Mouse (Mus musculus) effector memory CD4-positive, alpha-beta T cell, adult 7 months (primary cell): ENCODE data around the gene Crabp1. TPM values are rescaled to one million over a fixed set of nuclear protein-coding genes. Genes with fewer than 3 reads are reported as not detected.

Source experiments
- polyA plus RNA-seq: library from polyadenylated mRNA; unstranded; fragments of 100-300 nt; shearing (Covaris generic); gene quantifications from one replicate; pipeline ENCODE4 v1.2.1, GENCODE M21; 2017

Gene Crabp1
- not detected for polyA plus RNA-seq

GRCm38 (mm10) chr9:54764561-54765217 is at the start of gene Crabp1:
Crabp1 (plus strand) TSS chr9:54764748.

GRCm38 (mm10) chr9:54733921-54734638 is 30.5 kb upstream of the Crabp1 start, which contains the start of gene Wdr61:
Wdr61 (minus strand) TSS chr9:54734519.

Other genes starting within 250 kb of the Crabp1 start
- gene Sh2d7, start 225.8 kb upstream of the Crabp1 start, polyA plus RNA-seq: not detected
- not detected for gene Cib2, start 204.5 kb upstream of the Crabp1 start, polyA plus RNA-seq
- gene Idh3a, start 178.4 kb upstream of the Crabp1 start, polyA plus RNA-seq: 101 TPM
- gene Acsbg1, start 102.9 kb upstream of the Crabp1 start, polyA plus RNA-seq: 26.0 TPM
- gene Dnaja4, start 65.9 kb upstream of the Crabp1 start, polyA plus RNA-seq: 68.6 TPM
- 51.2 TPM for gene Wdr61, start 30.2 kb upstream of the Crabp1 start, polyA plus RNA-seq
- gene Ireb2, start 99.0 kb downstream of the Crabp1 start, polyA plus RNA-seq: 18.0 TPM
- 0.38 TPM for gene Hykk, start 152.5 kb downstream of the Crabp1 start, polyA plus RNA-seq
- 121 TPM for gene Psma4, start 186.0 kb downstream of the Crabp1 start, polyA plus RNA-seq
- gene AY074887, start 186.2 kb downstream of the Crabp1 start, polyA plus RNA-seq: not detected
- gene Chrna5, start 216.1 kb downstream of the Crabp1 start, polyA plus RNA-seq: 0.41 TPM